Mouse (Mus musculus): Measurements from ENCODE around the gene Nrxn3.

Gene Nrxn3

GRCm38 (mm10) chr12:89530679-89531350 lies 808.1 kb downstream of the Nrxn3 start:
- DNase-seq (ENCODE audit: low spot score), result no peak

- DNase-seq (ENCODE audit: low spot score), result peak; percentile 15
These were observed 828.6 kb downstream of the Nrxn3 start for GRCm38 (mm10) chr12:89551291-89551690.

DNA sequence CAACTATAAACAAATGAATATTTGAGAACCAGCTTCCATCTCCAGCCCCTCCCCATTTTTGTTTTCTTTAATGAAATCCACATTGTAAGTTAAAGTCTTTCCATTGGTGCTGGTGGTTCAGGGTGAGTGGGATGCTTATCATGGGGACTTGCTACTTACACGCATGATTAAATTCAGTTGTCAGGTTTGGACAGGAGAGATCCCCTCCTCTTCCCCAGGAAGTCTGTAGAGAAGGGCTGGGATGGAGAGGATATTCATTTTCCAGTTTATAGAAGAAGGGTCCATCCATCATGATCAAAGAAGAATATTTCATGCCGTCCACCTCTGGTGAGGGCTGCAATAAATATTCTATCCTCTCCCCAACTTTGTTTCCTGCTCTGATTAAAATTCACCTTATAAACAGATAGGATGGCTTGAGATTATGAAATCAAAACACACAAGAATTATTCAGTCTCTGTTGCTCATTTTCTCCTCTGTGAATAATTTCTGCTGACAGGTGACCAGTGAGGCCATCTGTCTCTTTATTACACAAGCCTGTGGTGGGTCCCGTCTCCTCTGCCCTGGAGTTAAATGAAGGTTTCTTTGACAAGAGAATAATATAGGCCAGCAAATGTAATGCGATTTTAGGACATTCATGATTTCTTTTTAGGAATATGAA lies 830.7 kb downstream of the Nrxn3 start:
- DNase-seq (ENCODE audit: low spot score), result no peak

DNA sequence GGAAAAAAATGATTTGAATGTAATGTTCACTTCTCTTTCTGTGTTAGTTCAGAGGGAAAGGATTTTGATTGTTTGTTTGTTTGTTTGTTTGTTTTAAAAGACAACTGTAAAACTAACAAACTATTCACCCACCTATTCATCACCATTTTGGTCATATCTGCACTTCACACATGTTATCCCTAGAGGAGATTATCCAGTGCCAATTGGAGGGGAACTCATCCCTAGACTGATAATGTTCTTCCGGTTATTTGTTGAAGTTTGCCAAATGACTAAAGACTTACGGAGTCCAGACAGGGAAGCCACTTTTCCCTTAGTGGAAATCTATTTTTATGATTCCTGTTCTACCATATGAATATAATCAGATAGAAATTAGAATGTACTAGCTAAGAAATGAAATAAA lies 831.5 kb downstream of the Nrxn3 start:
- DNase-seq (ENCODE audit: low spot score), result no peak

DNA sequence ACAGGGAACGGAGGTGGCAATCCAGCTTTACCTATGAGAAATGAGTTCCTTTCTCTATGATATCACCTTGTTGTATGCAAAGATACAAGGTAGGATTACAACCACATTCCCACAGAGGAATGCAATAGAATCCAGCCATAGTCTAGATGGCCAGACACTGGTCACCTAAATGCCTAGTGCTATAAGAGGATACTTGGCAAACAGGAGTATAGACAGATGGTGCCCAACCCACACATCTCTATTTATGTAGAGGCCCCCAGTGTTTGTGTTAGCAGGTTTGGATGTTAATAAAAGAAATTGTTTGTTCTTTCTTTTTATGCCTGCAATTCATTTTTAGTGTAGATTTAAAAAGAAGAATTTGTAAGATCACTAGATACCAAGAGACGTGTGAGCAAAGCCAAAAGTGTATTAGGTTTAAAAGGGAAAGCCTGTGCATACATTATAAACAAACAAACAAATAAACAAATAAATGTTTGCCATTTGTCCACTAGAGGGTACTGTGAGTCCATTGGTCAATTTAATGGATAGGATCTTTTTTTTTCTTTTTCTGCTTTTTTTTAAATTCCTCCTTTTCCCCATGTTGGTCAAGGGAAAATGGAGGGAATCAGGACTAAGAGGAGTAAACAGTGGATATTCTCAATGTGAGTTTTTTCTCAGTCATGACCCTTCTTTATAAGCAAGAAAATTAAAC lies 832.2 kb downstream of the Nrxn3 start:
- no peak for DNase-seq (ENCODE audit: low spot score)

DNA sequence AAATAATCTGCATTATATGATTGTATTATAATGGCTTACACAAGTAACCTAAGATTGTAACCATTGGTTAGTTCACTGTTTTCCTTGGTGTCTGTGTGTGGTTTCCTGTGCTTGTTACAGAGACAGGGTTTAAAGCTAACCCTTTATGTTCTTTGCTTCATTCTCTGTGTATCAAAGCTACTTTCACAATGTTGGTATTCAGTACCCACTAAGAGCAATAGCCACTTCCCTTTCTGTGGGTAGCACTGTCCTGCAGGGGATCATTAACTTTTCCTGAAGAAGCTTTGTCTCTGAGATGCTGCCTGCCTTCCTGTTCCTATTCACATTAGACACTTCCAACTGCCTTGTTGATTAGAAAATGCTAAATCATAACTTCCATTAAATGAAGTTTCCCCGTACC lies 836.2 kb downstream of the Nrxn3 start:
- DNase-seq (ENCODE audit: low spot score), result no peak

DNA sequence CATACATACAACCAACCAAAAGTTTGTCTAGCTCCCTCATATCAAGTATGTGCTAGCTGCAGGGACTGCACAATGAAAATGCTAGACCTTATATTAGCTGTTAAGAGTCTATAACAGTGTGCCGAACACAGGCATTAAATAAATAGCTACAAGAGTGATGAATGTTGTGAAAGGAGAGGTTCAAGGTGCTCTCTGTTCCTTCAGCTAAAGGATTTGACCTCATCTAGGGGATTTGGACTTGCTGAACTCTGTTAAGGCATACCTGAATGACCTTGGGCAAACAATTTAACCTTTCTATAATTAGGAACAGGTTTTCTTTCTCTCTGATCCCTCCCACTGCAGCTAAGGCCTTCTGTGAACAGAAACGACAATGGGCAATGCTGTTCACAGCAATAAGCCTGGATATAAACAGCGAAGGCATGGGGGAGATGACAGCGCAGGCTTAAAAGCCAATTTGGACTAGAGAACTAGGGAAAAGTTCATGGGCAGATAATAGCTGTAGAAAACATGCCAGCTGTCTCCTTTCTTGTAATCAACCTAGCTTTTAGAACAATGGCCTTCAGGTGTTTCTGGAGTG lies 839.4 kb downstream of the Nrxn3 start:
- no peak for DNase-seq (ENCODE audit: low spot score)

DNA sequence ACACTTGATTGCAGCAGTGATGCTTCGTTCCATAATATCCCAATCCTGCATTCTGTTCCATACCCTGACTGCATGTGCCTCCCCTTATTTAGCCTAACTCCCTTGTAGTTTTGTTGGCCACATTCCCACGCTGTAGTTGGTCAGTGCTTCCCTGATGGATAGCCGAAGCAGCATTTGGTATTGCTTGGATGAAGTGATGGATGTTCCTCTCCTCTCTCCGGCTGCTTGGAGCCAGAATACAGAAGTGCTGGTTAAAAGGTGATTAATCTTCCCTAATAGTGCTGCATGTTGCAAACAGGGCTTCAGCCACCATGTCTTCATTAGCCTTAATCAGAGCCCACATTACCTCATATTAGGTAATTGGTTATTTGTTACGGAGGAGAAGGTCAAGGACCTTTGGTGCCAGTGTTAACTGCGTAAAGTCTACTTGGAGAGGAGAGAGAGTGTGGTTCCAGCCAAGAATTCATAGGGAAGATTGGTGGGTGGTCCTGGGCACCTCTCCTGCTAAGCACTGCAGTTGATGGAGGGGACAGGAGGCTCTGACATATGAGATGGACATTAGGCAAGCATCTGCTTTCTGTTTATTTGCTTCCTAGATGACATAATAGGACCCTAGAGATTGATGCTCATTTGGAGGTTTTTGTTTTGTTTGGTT lies 846.2 kb downstream of the Nrxn3 start:
- no peak for DNase-seq (ENCODE audit: low spot score)

DNA sequence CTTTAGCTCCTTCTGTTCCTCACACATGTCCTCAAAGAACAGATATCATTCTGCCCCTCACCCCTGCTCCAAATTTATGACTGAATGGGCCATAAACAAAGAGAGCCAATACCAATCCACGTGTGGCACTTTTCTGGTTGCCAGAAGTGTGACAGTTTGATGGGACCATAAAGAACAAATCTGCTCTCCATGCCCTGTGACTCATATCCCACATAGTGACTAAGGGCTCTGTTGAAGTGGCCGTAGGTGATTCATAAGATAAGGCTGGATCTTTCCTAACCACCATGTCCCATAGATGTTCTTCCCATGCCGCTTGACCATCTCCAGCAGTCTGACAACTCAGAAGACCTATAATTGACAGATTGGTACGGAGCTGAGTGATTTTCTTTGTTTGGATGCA lies 869.8 kb downstream of the Nrxn3 start:
- DNase-seq (ENCODE audit: low spot score), result no peak

GRCm38 (mm10) chr12:89613670-89614069 lies 891.0 kb downstream of the Nrxn3 start:
- no peak for DNase-seq (ENCODE audit: low spot score)

DNA sequence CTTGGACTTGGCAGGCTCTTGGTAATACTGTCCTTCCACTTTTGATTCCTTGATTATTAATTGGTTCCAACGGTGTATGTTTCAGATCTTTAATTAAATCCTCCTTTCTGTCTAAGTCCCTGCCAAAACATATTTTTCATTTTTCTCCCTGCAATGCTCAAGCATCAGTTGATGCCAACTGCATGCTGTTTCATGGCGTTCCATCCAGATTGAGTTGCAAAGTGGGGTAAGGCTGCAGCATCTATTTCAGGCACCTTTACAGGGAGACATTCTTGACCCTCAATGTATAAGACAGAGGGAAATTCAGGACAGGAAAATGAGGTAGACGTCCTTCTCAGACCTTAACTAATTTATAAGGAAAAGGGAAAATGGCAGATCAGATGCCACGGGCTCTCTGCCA lies 903.1 kb downstream of the Nrxn3 start:
- no peak for DNase-seq (ENCODE audit: low spot score)

DNA sequence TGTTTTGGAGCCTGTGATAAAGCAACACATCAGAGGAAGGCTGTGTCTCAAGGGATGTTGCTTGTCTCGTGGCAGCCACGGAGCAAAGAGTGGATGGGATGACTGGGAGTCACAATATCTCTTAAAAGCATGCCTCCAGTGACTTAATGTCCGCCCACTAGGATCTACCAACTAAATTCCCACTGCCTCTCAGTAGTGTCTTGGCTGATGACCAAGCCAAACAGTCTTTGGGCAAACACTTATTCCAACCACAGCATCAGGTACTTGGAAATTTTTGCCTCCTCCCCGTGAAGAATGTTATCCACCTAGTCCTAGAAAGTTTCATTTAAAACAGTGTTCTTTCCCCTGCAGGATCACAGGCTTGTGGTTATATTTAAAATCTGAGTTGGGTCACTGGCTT lies 917.4 kb downstream of the Nrxn3 start:
- DNase-seq (ENCODE audit: low spot score), result no peak

- no peak for DNase-seq (ENCODE audit: low spot score)
These were observed 918.8 kb downstream of the Nrxn3 start for GRCm38 (mm10) chr12:89641460-89641859.

DNA sequence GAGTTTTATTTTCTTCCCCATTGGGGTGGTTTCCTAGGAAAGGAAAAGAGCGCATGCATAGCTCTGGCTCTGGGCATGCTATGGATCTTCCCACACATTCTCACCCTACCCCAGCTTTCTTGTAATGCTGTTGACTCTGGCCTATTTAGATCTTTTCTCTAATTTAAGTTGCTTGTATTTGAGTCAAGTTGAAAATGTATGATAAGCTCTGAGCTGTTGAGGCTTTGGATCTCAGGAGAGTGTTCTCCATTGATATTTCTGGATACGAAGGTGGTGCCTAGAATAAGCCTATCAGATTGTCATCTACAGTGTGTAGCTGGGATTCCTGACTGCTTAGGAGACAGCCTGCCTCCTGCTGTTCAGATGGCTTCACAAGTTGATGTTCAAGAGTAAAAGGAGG lies 930.5 kb downstream of the Nrxn3 start:
- no peak for DNase-seq (ENCODE audit: low spot score)

DNA sequence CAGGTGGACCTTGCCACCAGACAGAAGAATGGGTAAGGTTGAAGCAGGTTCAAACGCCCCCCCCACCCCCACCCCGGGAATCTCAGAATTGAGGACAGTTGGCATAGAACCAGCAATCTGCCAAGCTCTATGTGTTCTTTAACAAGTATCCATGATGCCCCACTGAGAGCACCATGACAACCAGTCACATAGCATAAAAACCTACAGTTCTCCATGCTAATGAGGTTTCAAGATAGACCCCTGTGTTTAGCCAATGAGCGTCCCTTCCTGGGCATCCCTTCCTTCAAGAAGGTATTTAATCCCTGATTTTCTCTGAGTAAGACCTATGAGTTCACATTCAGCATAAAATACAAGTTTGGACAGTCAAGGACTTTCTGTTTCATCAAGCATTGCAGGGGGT lies 938.5 kb downstream of the Nrxn3 start:
- DNase-seq (ENCODE audit: low spot score), result no peak

- peak; percentile 59 for DNase-seq (ENCODE audit: low spot score)
These were observed 946.2 kb downstream of the Nrxn3 start for GRCm38 (mm10) chr12:89668856-89669255.

- no peak for DNase-seq (ENCODE audit: low spot score)
These were observed 950.1 kb downstream of the Nrxn3 start for GRCm38 (mm10) chr12:89672819-89673218.

DNA sequence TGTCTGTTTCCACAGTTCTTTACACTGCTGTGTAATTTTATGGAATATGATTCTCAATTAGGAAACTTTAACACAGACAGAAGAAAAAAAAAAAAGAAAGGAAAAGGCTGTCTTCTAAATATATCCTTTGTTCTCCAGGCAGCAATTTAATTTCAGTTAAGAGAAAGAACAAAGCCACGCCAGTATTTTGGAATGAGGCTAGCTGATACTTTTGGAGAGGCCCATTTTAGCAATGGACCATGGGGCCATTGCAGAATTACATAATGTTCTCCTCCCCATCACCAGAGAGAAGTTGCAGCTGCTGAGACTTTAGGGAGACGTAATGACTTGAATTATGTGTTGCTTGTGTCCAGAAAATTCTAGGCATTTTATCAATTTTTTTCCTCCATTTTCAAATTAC lies 963.0 kb downstream of the Nrxn3 start:
- DNase-seq (ENCODE audit: low spot score), result no peak

- DNase-seq (ENCODE audit: low spot score), result peak; percentile 18
These were observed 966.4 kb downstream of the Nrxn3 start for GRCm38 (mm10) chr12:89689086-89689485.

DNA sequence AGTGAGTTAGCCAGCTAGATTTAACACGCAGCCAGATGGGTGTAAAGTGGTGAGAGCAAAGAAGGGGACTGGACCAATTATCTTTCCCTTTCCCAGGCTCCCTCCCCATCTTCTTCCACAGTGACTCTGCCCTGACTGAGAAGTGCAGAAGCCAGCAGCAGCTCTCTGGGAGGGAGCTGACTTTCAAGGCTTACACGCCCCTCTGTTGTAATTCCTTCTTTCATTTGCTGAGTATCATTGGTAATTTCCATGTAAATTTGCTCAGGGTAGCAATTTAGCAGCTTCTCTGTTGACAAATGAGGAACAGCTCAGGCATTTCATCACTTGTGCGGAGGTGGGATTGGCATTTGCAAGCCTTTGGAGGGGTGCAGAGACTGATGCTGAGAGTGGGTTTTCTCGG lies 976.8 kb downstream of the Nrxn3 start:
- no peak for DNase-seq (ENCODE audit: low spot score)

- DNase-seq (ENCODE audit: low spot score), result no peak
These were observed 978.3 kb downstream of the Nrxn3 start for GRCm38 (mm10) chr12:89700937-89701458.

GRCm38 (mm10) chr12:89702931-89703330 lies 980.3 kb downstream of the Nrxn3 start:
- no peak for DNase-seq (ENCODE audit: low spot score)

Data from layer of hippocampus, adult 9-10 months (tissue).